Mouse (Mus musculus) ovary, postnatal 10 days (tissue): ENCODE measurements at regions not wholly inside any gene's neighbourhood (a gene's known extent, or its start where the extent isn't known, plus 50 kb on each side); places are given as distances from the start of the nearest gene placed in this dataset.
A peak's percentile ranks its signal among the peaks of the same experiment; 100 is the strongest.

ENCODE experiments used
- DNase-seq: peaks from one replicate; pipeline ENCODE4 v3.0.0; 2022; ENCODE audit warnings: low spot score

DNA sequence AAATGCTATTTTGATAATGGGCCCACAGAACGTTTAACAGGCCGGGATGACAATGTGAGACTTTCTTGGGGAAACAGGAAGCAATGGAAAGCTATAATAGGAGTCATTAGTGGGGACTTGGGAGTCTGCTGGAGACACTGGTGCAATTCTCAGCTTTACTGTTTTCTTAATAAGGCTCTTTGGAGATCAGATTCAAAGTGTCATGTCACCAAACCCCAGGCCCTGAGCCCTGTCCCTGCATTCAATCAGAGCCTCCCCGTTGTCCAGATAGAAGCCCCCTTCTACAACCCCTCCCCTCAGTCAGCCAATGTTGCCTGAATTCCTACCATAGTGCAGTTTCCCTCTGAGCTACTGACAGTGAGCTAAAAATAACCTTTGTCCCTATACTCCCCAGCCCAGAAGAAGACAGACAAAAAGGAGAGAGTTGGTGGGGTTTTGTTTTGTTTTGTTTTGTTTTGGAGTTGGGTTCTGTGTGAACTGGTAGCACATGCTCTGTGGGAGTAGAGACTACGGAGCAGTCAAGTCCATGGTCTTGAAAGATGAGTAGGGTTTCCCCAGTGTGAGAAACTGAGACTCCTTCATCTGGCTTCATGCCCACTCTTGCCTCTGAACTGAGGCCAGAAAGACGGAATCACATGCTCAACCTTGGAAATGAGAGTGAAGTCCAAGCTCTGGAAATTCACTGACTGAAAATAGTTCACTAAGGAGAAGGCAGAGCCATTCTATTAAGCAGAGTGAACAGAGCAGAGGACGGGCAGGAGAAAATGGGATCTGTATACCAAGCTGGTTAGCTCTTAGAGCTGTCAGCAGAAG is 267.3 kb downstream of the Gm826 start:
- peak; percentile 33 for DNase-seq

DNA sequence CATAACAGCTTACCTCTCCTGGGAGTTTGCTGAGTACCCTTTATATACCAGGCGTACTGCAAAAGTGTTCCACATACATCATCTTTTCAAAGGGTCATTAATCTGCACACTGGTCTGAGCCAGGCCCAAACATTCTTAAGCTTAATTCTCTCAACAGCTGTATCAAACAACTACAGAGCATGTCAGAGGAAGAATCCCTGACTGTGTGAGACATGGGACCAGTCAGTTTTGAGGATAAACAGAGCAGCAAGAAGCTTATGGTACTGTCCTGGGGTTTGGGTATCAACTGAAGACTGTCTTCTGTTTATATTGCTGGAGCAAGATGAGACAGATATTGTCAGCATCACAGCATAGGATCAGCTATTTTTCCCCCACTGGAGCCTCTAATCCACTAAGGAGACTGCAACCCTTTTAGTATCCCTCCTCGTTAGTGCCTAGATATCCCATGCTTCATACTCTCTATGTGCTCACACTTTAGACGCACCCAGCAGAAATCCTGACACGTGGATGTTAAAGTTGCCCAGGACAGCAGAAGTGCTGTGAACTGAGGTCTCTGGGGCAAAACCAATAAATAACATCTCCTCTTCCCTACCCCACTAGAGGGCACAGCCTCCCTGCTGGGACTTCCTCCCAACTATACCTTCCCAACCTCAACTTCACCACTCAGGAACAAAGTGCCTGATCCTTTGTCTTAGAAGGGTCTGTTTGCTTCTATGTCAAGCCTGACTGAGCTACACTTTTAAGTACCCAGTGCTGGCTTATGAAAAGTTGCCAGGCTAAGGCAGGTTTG is 271.6 kb downstream of the Gm826 start:
- DNase-seq, result no peak

DNA sequence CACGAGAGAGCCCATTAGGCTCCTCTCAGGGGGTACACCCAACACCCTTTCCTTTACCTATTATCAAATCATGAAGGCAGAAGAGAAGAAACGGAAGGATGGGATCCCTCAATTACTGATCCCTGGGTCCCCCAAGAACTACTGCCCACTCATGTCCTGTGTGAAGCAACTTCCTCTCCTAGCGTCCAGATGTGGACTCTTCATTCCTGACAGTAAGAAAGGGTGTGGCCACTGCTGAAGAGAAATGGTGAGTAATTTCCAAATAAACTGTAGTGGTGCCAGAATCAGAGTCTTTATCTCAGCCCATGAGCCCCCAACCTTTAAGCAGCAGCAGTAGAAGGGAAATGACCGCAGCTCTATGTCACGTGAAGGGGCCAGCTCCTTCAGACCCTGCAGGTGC is 273.9 kb downstream of the Gm826 start:
- no peak for DNase-seq

DNA sequence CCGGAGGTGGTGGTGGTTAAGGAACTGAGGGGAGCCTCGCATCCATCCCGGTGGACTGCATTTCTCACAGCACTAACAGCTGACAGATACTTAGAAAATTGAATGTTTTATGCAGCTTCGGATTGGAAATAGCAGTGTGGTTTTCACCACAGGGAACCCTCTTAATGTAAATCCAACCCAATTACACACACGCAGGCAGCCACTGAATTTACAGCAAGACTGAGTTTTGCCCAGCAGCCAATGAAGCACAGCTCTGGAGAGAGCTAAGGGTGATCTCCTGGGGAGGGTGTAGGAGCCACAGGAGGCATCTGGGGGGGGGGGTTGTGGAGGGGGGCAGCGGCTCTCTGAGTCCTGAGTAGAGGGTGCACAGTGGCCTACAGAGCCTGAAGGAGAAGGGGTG is 276.8 kb downstream of the Gm826 start:
- DNase-seq, result no peak

DNA sequence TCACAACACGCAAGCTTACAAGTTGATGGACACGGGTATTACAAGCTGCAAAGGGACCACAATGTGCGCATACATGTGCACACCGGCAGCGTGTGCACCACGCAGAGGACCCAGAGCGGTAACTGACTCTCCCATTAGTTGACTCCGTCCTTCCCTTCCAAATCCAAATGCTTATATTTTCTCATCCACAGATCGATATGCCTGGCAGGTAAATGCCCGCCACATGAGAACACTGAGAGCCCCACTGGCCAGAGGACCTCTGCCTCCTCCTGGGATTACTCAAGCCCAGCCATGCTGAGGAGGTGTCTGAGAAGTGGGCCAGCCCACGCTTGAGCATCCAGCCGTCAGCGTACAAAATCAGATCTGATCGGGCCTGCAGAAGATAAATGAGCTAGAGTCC is 279.6 kb downstream of the Gm826 start:
- no peak for DNase-seq

DNA sequence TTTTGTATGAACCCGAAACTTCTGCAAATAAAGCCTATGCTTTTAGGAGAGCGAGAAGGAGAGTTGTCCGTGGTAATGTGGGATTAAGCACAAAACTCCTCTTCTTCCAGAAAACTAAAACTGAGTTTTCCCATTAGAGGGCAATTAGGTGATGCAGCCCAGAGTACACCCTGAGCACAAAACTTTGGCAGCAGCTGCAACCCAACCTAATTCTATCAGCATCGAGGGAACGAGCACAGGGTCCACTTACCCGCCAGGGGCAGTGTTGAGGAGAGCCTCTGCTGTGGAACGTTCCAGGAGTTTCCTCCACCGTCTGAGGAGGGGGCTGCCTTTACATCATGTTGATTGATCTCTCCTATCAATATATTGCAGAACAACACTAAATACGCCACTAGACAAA is 285.7 kb downstream of the Gm826 start:
- DNase-seq, result no peak

DNA sequence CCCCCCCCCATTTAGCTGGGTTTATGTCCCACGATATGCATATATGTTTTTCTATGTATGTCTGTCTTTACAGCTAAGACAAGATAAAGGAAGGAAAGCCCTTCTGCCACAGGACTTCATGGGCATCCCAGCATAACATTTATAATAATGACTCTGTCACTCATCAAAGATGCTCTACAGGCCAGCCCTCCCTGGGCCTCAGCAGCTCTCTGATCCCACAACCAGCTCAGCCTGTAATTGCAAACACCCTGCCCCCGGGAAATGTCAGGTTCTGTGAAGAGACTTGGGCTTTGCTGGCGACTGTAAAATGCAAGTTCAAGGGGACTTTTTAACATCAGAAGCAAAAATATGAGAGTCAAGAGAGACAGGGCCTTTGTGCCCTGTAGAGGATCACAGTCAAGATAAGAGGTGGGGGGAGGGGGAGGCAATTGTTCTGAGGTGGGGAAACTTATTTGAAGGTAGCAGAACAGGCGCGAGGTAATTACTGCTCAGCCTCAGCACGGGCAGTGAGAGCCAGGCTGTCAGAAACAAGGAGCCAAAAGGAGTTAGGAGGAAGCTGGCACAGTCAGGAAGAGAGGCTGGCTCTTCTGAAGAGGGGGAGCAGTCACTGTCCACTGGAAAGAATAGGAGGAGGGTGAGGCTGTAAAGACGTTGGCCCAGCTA is 286.9 kb downstream of the Gm826 start:
- DNase-seq, result no peak

DNA sequence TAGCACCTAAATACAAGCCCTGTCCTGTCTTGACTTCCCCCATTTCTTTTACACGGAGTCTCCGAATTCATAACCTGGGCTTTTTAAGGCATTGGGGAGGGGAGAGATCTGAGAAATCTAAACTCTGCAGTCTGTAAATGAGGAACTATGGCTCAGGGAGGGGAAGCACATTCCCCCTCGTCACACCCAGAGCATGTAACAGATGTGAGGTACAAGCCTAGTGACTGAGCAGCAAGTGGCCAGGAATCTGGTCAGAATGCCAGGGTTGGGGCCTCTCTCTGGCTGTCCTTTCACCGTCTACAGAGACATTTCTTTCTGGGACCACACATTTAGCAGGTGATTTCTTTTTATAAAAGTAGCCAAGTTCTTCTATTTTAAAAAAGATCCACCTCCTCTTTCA is 289.4 kb downstream of the Gm826 start:
- DNase-seq, result no peak

DNA sequence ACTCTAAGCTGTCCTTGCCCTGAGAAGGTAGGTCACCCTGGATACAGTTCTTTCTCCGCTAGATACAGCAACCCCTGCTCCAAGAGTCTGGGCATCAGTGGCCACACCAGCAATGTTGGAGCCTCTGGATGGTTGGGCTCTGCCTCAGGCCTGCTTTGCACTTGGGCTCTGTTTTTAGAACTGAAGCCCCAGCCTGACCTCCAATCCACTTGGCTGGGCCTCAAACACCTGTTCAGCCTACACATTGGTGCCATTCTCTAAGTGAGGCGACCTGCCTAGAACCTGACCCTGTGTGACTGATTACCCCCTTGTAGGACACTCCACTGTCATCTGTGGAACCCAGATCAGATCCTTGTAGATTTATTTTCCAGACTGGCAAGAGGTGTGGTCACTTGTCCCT is 289.8 kb downstream of the Gm826 start:
- no peak for DNase-seq

DNA sequence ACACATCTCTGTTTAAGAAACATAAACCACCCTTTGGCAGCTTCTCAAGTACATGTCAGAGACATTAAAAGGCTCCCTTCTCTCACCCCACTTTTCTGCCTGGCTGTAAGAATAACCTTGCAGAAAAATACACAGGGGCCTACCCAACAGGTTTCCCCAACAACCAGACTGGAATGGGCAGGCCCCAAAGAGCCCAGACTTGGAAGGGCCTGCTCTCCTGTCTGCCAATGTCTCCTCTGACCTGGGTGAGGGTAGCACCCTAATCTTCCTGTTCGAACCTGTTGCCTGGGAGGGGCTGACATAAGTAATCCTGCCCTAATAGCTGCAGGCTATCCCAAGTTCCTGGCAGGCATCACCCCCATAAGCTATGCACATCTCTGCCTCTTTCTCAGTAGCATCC is 304.5 kb downstream of the Gm826 start:
- DNase-seq, result no peak

DNA sequence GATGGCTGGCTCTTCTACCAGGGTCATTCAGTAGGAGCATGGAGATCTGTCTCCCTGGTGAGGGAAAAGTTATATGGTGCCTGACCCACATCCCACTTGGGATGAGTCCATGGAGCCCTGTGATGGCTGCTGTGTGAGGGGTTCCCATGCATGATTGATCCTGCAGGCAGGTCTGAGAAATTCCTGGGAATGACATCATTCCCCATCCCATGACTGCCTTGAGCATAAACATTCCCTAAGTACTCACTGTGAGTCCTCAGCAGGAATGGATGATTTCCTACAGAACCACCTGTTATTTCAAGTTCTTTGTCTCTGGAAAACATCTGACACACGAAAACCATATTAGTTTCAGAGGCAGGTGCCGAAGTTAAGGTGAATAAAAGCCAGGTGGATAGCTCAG is 305.5 kb downstream of the Gm826 start:
- DNase-seq, result no peak

DNA sequence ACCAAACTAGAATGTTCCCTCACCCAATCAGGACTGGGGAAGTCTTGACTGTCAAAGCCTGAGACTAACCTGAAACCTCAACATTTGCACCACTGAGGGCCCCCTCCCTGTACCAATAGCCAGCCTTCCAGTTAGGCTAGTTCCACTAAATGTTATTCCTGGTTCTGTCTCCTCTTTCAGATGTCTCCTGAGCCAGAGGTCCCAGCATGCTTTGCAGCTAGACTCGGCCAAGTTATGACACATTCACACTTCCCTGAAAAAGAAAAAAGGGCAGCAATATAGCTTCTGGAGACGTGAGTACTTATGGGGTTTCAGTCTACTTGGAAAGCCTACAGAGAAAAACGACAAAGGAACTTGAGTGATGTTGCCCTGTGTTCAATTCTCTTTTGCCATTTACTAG is 308.1 kb downstream of the Gm826 start:
- DNase-seq, result no peak

DNA sequence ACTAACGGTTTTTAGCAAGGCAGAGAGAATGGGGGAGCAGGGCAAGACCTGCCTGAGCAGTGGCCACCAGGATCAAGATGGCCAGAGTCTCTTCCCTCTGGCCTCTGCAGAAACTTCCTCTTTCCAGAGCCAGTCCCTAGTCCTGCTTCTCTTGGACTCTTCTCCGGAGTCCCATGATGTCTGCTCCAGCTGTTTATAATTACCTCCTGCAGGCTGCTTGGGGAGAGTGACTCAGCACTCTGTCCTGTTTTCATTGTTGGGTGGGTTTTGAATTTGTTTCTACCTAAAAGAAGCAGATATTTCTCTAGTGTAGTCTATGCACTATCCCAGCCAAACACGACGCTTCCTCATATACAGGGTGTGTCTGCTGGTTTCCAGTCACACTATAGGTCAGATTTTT is 312.4 kb downstream of the Gm826 start:
- no peak for DNase-seq

DNA sequence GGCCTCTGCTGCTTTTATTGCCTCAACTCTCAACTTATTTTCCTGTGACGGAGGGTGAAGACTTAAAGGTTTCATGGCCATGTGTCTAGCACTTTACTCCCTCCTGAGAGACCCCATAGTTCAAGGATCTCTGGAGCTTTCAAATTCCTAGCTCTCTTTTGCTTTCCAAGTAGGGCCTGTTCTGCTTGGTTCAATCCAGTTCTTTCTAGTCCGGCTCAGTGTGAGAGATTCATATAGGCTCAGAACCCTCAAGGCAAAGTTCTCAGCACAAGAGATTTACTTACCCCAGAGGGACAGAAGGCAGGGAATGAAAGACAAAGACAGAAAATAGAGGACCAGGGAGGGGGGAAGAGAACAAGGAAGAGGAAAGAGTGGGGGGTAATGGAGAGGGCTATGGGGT is 313.1 kb downstream of the Gm826 start:
- DNase-seq, result no peak

DNA sequence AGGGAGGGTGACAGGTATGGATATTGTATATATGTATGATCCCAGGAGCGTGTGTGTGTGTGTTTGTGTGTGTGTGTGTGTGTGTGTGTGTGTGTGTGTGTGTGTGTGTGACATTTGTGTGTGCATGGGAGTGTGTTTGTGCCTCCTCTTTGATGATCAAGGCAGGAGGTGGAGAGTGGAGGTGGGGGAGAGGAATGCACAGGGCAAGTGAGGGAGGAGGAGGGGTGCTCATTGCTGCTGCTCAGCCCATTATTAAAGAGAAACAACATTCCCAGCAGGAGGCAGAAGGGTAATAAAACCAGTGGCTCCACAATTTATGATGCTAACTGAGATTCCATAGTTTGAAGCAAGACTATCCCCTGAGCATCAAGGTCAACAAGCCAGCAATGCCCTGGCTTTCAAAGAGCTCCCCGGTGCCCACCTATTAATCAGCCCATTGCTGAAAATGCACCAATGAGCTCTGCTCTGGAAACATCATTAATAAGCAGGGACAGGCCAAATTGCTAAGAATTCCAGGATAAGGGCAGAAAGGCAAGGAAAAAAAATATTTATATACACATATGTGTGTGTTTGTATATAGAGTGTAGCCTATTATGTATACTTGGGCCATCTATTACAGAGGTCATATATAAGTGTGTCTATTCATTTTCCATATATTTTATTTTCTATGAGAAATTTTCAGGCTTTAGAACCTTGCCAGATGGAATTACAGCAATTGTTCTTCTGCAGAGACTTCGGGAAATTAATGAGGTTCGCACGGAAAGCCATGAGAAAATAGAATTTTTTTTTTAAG is 316.7 kb downstream of the Gm826 start:
- no peak for DNase-seq

DNA sequence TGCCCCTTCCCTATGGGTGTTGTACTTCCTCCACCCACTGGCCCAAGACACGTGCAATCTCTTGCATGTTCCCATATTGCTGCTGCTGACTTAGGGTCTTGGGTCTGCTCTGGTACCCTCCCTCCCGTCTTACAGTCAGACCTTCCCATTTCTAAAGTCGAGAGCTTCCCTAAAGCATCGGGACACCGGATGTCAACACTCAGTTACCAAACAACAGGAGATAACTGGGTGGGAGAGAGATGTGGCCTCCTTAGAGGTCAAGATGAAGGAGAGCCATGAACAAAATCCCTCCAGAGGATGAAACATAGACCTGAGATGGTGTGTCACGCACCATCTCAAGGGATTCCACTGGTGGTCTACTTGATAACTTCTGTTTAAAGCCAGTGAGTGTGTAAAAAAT is 322.5 kb downstream of the Gm826 start:
- DNase-seq, result no peak

DNA sequence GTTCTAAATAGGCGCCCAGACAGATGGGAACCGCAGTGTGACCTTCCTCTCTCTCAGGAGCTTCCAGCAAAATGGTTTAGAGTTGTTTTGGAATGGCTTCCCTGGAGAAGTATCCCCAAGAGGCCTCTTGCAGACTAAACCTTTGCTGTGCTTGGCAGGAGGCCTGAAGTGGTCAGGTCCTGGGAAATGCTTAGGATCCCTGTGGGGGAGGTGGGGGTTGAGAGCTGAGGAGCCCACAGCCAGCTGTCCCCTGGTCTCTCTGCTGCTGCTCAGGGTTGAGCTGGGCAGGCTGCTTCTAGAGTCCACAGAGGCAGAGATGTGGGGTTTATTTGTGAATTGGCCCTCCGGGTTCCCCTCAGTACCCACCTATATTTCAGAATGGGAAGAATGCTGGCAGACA is 331.3 kb downstream of the Gm826 start:
- DNase-seq, result no peak

DNA sequence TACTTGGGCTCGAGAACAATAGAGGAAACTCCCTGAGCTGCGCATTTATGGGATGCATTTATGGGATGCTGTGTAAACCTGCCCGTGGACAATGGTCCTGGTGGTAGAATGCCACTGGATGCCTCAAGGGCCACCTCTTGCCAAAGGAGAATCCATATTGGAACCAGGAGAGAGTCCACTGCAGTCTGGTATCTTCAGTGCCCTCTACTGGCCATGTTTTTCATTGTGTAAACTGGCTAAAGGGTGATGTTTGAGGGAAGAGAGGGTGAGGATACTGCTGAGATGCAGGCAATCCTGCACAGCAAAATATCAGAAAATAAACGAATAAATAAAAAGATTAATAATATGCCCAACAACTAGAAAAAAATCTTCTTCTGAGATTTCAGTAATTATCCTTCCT is 333.5 kb downstream of the Gm826 start:
- DNase-seq, result no peak

DNA sequence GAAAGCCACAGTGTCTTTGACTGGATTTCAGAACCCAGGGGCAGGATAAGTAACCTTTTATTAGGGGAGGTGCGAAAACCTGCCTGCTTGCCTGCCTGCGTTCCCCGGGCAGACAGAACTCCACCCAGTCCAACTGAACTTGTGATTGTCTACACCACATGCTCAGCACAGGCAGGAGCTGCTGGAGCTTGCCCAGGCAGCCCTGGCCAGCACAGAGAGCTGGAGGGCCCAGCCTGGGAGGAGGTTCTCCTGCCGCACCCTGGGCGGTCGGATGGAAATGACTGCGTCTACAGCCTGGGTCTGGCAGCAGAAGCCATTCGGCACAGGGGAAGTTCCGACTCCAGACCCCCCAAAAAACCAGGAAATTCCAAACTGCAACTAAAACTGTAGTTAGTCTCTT is 336.6 kb downstream of the Gm826 start:
- no peak for DNase-seq

DNA sequence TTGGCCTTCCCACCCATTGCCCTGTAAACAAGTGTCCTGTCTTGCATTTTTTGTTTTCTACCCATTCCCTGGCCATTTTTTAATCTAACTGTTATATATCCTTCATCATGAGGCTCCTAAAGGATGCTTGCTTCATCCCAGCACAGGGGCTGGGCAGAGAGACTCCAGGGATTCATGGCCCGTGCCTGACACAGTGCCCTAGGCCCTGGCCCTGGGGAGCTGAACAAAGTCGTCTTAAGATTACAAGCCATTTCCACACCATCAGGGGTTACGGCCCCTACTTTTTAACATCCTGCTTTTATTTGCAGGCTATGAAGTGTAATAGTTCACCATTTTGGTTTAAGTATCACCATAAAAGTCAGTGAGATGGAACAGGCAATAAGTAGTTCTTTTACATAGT is 339.5 kb downstream of the Gm826 start:
- DNase-seq, result no peak

DNA sequence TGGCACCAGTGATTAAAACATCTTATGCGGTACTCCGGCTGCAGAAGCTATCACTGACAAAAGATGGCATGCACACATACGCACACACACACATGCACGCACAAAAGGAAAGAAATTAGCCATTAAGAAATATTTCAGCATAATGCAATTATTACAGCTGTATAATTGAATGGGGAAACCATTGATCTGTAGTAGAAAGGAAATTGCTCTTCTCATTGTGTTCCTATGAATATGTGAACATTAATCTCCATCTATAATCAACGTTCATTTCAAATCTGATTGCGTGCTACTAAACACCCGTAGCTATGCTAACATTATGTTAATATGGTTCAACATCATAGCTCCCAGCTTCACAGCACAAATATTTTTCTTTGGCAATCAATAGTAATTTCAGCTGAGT is 347.2 kb downstream of the Gm826 start:
- no peak for DNase-seq

DNA sequence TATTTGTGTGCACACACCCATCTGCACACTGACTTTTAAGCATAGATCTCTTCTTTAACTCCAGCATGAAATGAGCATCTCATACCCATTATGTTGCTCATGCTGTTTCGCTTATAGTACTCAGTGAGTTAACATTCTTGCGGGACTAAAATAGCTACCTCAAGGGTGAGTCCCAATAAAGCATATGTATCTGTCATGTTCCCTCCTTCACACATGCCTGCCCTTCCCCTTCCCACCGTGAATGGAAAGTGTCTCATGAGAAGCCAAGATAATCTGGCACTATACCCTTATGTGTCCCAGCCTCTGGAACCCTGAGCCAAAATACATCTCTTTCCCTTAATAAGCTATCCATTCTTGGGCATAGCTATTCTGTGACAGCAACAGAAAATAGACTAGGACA is 352.3 kb downstream of the Gm826 start:
- DNase-seq, result no peak
